Mouse (Mus musculus): Measurements from ENCODE around the gene Fstl1. TPM values are rescaled to one million over a fixed set of nuclear protein-coding genes. Genes with fewer than 3 reads are reported as not detected.

Fstl1 gene
- total RNA-seq, 1 experiment: 87.6 TPM

DNA sequence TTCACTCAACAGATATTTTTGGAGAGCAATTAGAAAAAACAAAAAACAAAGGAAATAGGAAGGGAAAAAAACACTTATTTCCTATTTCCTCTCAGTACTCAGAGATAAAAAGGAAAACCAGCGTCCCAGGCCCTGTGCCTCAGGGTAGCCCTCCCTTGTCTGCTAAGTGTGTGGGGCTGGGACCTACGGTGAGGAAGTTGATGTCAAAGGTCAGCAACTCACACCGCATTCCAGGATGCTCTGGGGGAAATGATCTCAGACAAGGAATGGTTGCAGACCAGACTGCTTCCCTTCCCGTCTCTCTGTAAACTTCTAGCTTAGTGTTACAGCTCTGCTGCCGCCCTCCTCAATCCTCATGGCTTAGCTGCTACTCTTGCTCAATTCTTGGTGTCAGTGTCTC is 74.7 kb downstream of the Fstl1 start:
- TF ChIP-seq HCFC1 (IDR thresholded peaks at IDR 0.05; ENCODE audit: borderline replicate concordance, insufficient read depth, low read length) (no peak), ZNF384 (IDR thresholded peaks at IDR 0.05; ENCODE audit: low read depth, low read length) (no peak), MAFK (IDR thresholded peaks at IDR 0.05; ENCODE audit: insufficient read depth, low read depth, low read length) (no peak), CHD2 (IDR thresholded peaks at IDR 0.05; ENCODE audit: low read depth, low read length) (no peak), ZC3H11A (IDR thresholded peaks at IDR 0.05; ENCODE audit: borderline replicate concordance, low read depth, low read length) (no peak)
- no peak overlapping the region for H3K9ac ChIP-seq (ENCODE audit: insufficient read depth, low read depth, low read length, poor library complexity, severe bottlenecking)
- H3K27ac ChIP-seq (ENCODE audit: insufficient read depth, low read depth, low read length, poor library complexity, severe bottlenecking): no peak overlapping the region
- no peaks in the 10 kb centered on the region for H3K36me3 ChIP-seq (ENCODE audit: control insufficient read depth, insufficient read depth, low read length, poor library complexity, severe bottlenecking)
- H3K4me3 ChIP-seq (ENCODE audit: insufficient read depth in 1 of 2, low read depth in 1 of 2, low read length in 2 of 2, poor library complexity in 1 of 2, severe bottlenecking in 1 of 2): no peak overlapping the region
- no peak for DNase-seq (ENCODE audit: low read depth, low spot score)
- in situ Hi-C loops (cut with MboI; ENCODE audit: low sequenced_read_pairs in 2 of 2, unreplicated experiment in 2 of 2): no loop called here
- H3K9me3 ChIP-seq (ENCODE audit: control insufficient read depth, insufficient read depth, low read depth, low read length): no peaks in the 10 kb centered on the region
- H3K4me1 ChIP-seq (ENCODE audit: control insufficient read depth in 2 of 2, insufficient read depth in 2 of 2, low read length in 2 of 2, poor library complexity in 1 of 2): no peaks in the 10 kb centered on the region

DNA sequence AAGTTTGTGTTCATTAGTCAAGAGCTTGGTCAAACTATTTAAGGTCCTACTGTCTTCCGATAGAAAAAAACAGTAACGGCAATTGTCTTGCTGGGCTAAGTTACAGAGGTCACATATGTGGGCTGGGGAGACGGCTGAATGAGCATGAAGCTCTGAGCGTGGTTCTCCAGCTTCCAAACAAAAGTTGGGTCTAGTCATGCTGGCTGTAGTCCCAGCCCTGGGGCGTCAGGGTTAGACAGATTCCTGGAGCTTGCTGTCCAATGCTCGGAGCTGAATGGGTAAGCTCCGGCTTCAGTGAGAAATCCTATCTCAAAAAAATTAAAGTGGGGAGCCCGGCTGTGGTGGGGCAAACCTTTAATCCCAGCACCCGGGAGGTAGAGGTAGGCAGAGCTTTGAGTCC is 76.6 kb downstream of the Fstl1 start:
- Histone ChIP-seq H3K9ac (ENCODE audit: insufficient read depth, low read depth, low read length, poor library complexity, severe bottlenecking) (no peak overlapping the region), H3K36me3 (ENCODE audit: control insufficient read depth, insufficient read depth, low read length, poor library complexity, severe bottlenecking) (no peaks in the 10 kb centered on the region), H3K4me3 (ENCODE audit: insufficient read depth in 1 of 2, low read depth in 1 of 2, low read length in 2 of 2, poor library complexity in 1 of 2, severe bottlenecking in 1 of 2) (no peak overlapping the region), H3K9me3 (ENCODE audit: control insufficient read depth, insufficient read depth, low read depth, low read length) (no peaks in the 10 kb centered on the region), H3K4me1 (ENCODE audit: control insufficient read depth in 2 of 2, insufficient read depth in 2 of 2, low read length in 2 of 2, poor library complexity in 1 of 2) (no peaks in the 10 kb centered on the region), H3K27ac (ENCODE audit: insufficient read depth, low read depth, low read length, poor library complexity, severe bottlenecking) (no peak overlapping the region)
- in situ Hi-C loops (cut with MboI; ENCODE audit: low sequenced_read_pairs in 2 of 2, unreplicated experiment in 2 of 2): no loop called here
- DNase-seq (ENCODE audit: low read depth, low spot score): no peak
- TF ChIP-seq ZNF384 (IDR thresholded peaks at IDR 0.05; ENCODE audit: low read depth, low read length): no peak
- no peak for TF ChIP-seq MAFK (IDR thresholded peaks at IDR 0.05; ENCODE audit: insufficient read depth, low read depth, low read length)
- no peak for TF ChIP-seq ZC3H11A (IDR thresholded peaks at IDR 0.05; ENCODE audit: borderline replicate concordance, low read depth, low read length)
- no peak for TF ChIP-seq HCFC1 (IDR thresholded peaks at IDR 0.05; ENCODE audit: borderline replicate concordance, insufficient read depth, low read length)
- no peak for TF ChIP-seq CHD2 (IDR thresholded peaks at IDR 0.05; ENCODE audit: low read depth, low read length)

GRCm38 (mm10) chr16:37854054-37854453 is 77.4 kb downstream of the Fstl1 start:
- H3K4me1 ChIP-seq (ENCODE audit: control insufficient read depth in 2 of 2, insufficient read depth in 2 of 2, low read length in 2 of 2, poor library complexity in 1 of 2): no peaks in the 10 kb centered on the region
- no peak overlapping the region for H3K27ac ChIP-seq (ENCODE audit: insufficient read depth, low read depth, low read length, poor library complexity, severe bottlenecking)
- H3K4me3 ChIP-seq (ENCODE audit: insufficient read depth in 1 of 2, low read depth in 1 of 2, low read length in 2 of 2, poor library complexity in 1 of 2, severe bottlenecking in 1 of 2): 0 out of 4 replicates have a peak overlapping the region, but pooled peaks of 1 of the 2 experiments have one; percentile 20
- H3K36me3 ChIP-seq (ENCODE audit: control insufficient read depth, insufficient read depth, low read length, poor library complexity, severe bottlenecking): no peaks in the 10 kb centered on the region
- TF ChIP-seq ZNF384 (IDR thresholded peaks at IDR 0.05; ENCODE audit: low read depth, low read length): no peak
- no peak for TF ChIP-seq CHD2 (IDR thresholded peaks at IDR 0.05; ENCODE audit: low read depth, low read length)
- no peak for TF ChIP-seq HCFC1 (IDR thresholded peaks at IDR 0.05; ENCODE audit: borderline replicate concordance, insufficient read depth, low read length)
- no peak for TF ChIP-seq MAFK (IDR thresholded peaks at IDR 0.05; ENCODE audit: insufficient read depth, low read depth, low read length)
- no peak for TF ChIP-seq ZC3H11A (IDR thresholded peaks at IDR 0.05; ENCODE audit: borderline replicate concordance, low read depth, low read length)
- DNase-seq (ENCODE audit: low read depth, low spot score): no peak
- H3K9ac ChIP-seq (ENCODE audit: insufficient read depth, low read depth, low read length, poor library complexity, severe bottlenecking): no peak overlapping the region
- in situ Hi-C loops (cut with MboI; ENCODE audit: low sequenced_read_pairs in 2 of 2, unreplicated experiment in 2 of 2): no loop called here
- H3K9me3 ChIP-seq (ENCODE audit: control insufficient read depth, insufficient read depth, low read depth, low read length): no peaks in the 10 kb centered on the region

- Histone ChIP-seq H3K36me3 (ENCODE audit: control insufficient read depth, insufficient read depth, low read length, poor library complexity, severe bottlenecking) (no peaks in the 10 kb centered on the region), H3K27ac (ENCODE audit: insufficient read depth, low read depth, low read length, poor library complexity, severe bottlenecking) (no peak overlapping the region), H3K9ac (ENCODE audit: insufficient read depth, low read depth, low read length, poor library complexity, severe bottlenecking) (no peak overlapping the region), H3K9me3 (ENCODE audit: control insufficient read depth, insufficient read depth, low read depth, low read length) (no peaks in the 10 kb centered on the region), H3K4me1 (ENCODE audit: control insufficient read depth in 2 of 2, insufficient read depth in 2 of 2, low read length in 2 of 2, poor library complexity in 1 of 2) (no peaks in the 10 kb centered on the region), H3K4me3 (ENCODE audit: insufficient read depth in 1 of 2, low read depth in 1 of 2, low read length in 2 of 2, poor library complexity in 1 of 2, severe bottlenecking in 1 of 2) (no peak overlapping the region)
- no peak for DNase-seq (ENCODE audit: low read depth, low spot score)
- TF ChIP-seq CHD2 (IDR thresholded peaks at IDR 0.05; ENCODE audit: low read depth, low read length) (no peak), HCFC1 (IDR thresholded peaks at IDR 0.05; ENCODE audit: borderline replicate concordance, insufficient read depth, low read length) (no peak), MAFK (IDR thresholded peaks at IDR 0.05; ENCODE audit: insufficient read depth, low read depth, low read length) (no peak), ZNF384 (IDR thresholded peaks at IDR 0.05; ENCODE audit: low read depth, low read length) (no peak), ZC3H11A (IDR thresholded peaks at IDR 0.05; ENCODE audit: borderline replicate concordance, low read depth, low read length) (no peak)
- in situ Hi-C loops (cut with MboI; ENCODE audit: low sequenced_read_pairs in 2 of 2, unreplicated experiment in 2 of 2): no loop called here
These were observed 77.9 kb downstream of the Fstl1 start for GRCm38 (mm10) chr16:37854593-37854992.

GRCm38 (mm10) chr16:37855583-37855982 is 78.9 kb downstream of the Fstl1 start:
- Histone ChIP-seq H3K4me1 (ENCODE audit: control insufficient read depth in 2 of 2, insufficient read depth in 2 of 2, low read length in 2 of 2, poor library complexity in 1 of 2) (no peaks in the 10 kb centered on the region), H3K9ac (ENCODE audit: insufficient read depth, low read depth, low read length, poor library complexity, severe bottlenecking) (no peak overlapping the region), H3K4me3 (ENCODE audit: insufficient read depth in 1 of 2, low read depth in 1 of 2, low read length in 2 of 2, poor library complexity in 1 of 2, severe bottlenecking in 1 of 2) (no peak overlapping the region), H3K9me3 (ENCODE audit: control insufficient read depth, insufficient read depth, low read depth, low read length) (no peaks in the 10 kb centered on the region), H3K27ac (ENCODE audit: insufficient read depth, low read depth, low read length, poor library complexity, severe bottlenecking) (no peak overlapping the region), H3K36me3 (ENCODE audit: control insufficient read depth, insufficient read depth, low read length, poor library complexity, severe bottlenecking) (no peaks in the 10 kb centered on the region)
- in situ Hi-C loops (cut with MboI; ENCODE audit: low sequenced_read_pairs in 2 of 2, unreplicated experiment in 2 of 2): no loop called here
- TF ChIP-seq CHD2 (IDR thresholded peaks at IDR 0.05; ENCODE audit: low read depth, low read length): no peak
- no peak for TF ChIP-seq ZNF384 (IDR thresholded peaks at IDR 0.05; ENCODE audit: low read depth, low read length)
- no peak for TF ChIP-seq ZC3H11A (IDR thresholded peaks at IDR 0.05; ENCODE audit: borderline replicate concordance, low read depth, low read length)
- TF ChIP-seq HCFC1 (IDR thresholded peaks at IDR 0.05; ENCODE audit: borderline replicate concordance, insufficient read depth, low read length): no peak
- TF ChIP-seq MAFK (IDR thresholded peaks at IDR 0.05; ENCODE audit: insufficient read depth, low read depth, low read length): no peak
- no peak for DNase-seq (ENCODE audit: low read depth, low spot score)
